Mouse (Mus musculus): Measurements from ENCODE around the gene Sfmbt2. TPM values are rescaled to one million over a fixed set of nuclear protein-coding genes. Genes with fewer than 3 reads are reported as not detected.

Gene Sfmbt2
- total RNA-seq, 2 experiments from 2014 or later = 0.31 to 0.40 TPM

- intact Hi-C loops (cut with DNase I; ENCODE audit: low total_unique reads) = no loop called here
- no peak for DNase-seq
These were observed 146.2 kb downstream of the Sfmbt2 start for GRCm38 (mm10) chr2:10516516-10516915.

DNA sequence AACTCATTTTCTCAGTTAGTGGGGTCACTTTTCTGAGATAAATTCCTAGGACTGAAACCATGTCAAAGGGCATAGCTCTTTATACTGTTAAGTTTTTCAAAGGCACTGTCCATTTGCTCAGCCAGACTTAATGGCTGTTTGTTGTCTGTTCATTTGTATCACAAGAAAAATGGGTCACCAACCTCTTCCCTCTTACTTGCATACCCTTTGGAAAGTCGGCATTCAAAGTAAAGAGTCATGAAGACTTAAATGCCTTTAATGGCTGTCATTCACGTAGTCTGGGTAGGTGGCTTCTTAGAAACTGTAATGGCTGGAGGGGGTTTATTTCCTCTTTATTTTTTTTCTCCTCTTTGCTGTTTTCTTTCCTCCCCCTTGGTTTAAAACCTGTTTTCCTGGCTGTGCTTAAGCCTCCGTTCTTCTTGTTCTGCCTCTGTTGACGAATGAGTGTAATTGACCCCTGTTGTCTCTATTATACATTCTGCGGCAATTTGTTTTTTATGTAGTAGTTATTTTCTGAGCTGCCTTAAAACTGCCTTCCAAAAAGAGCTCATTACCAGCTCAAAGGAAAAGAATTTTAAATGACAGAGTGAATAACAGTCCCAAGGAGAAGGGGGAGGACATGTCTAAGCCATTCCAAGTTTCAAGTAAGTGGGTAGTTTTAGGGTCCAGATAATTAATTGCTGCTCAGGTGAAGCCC lies 151.6 kb downstream of the Sfmbt2 start:
- intact Hi-C loops (cut with DNase I; ENCODE audit: low total_unique reads) = no loop called here
- no peak for DNase-seq

GRCm38 (mm10) chr2:10525622-10526021 lies 155.3 kb downstream of the Sfmbt2 start:
- intact Hi-C loops (cut with DNase I; ENCODE audit: low total_unique reads) = no loop called here
- no peak for DNase-seq

- DNase-seq = no peak
- intact Hi-C loops (cut with DNase I; ENCODE audit: low total_unique reads) = no loop called here
These were observed 171.5 kb downstream of the Sfmbt2 start for GRCm38 (mm10) chr2:10541762-10542161.

DNA sequence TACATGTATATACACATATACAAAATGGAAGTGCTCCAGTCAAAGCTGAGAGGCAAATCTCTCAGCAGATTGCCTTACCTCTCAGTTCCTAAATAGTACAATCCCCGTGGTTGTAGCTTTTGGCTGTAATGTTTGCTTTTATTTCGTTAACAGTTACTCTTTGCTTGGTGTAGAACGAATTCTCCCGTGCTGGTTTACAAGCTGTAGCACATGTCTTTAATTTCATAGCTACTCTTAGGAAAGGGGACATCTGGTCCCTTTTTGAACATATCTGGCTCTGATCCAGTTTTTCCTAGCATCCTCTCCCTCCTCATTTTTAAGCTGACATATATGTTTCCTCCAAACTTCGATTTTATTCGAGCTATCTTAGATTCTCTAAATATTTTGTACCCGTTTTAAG lies 172.1 kb downstream of the Sfmbt2 start:
- intact Hi-C loops (cut with DNase I; ENCODE audit: low total_unique reads) = no loop called here
- no peak for DNase-seq

- no peak for DNase-seq
- intact Hi-C loops (cut with DNase I; ENCODE audit: low total_unique reads) = no loop called here
These were observed 188.5 kb downstream of the Sfmbt2 start for GRCm38 (mm10) chr2:10558816-10559215.

DNA sequence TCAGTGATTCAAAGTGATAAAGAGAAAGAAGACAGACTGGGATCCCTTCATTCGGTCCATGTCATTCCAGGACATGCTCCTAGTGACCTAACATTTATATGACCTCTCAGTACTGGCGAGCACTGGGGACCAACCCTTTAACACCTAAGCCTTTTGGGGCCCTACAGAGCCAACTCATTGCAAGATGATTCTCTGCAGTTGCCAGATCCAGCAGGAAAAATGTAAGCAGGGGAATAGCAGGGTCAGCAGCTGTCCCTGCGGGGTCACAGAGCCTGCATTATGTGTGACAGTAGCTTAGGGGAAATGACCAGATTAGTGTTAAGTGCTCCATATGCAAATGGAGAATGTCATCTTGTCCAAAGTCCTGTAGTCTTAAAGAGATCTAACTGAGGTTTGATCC lies 195.2 kb downstream of the Sfmbt2 start:
- no peak for DNase-seq
- intact Hi-C loops (cut with DNase I; ENCODE audit: low total_unique reads) = no loop called here

DNA sequence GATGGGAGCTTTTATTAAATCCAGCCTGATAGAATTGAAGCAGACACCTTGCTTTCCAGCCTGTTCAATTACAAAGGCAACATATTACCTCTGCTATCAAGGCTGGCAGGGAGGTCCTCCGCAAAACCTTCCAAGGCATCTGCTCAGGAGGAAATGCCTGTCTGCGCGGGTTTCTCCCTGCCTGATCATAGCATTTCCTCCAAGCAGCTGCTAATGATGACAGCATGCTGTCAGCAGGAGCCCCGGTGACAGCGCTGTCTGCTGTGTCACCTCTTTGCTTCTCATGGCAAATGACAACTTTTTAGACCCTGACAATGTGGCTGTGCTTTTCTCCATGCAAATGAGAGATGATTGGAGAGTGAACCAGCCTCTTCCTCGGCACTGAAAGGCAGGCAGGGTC lies 199.1 kb downstream of the Sfmbt2 start:
- no peak for DNase-seq
- intact Hi-C loops (cut with DNase I; ENCODE audit: low total_unique reads) = no loop called here

GRCm38 (mm10) chr2:10572311-10572710 lies 202.0 kb downstream of the Sfmbt2 start:
- DNase-seq = no peak
- intact Hi-C loops (cut with DNase I; ENCODE audit: low total_unique reads) = no loop called here

DNA sequence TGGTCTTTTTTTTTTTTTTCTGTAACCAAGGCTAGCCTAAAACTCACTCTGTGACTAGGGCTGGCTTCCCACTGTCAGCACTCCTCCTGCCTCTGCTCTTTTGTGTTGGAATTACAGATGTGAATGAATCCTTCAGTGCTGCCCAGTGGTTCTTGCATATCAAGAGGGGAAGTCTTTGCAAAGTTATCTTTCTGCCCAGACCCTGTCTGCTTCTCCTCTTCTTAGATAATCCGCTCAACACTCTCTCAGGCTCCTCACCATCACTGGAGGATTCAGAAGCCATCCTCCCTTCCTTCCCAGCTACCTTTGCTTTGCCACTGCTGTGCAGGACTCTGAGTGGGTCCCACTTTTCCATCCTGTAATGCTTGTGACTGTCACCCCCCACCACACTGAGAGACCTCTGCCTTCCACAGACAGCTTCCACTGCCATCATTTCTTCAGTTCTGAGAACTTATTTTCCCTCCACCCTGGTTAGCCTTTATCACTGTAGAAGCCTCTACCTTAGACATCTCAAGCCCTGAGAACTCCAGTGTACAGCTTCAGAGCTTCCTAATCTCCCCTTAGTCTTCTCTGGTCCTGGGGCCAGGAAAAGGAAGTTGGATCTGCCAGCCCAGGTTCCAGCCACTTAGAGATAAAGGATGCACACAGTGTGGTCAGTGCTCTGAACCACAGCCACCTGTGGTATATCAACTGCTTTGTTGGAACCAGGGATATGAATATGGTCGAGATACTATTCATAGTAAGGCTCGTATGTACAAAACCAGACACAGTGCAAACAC lies 205.8 kb downstream of the Sfmbt2 start:
- intact Hi-C loops (cut with DNase I; ENCODE audit: low total_unique reads) = no loop called here

DNA sequence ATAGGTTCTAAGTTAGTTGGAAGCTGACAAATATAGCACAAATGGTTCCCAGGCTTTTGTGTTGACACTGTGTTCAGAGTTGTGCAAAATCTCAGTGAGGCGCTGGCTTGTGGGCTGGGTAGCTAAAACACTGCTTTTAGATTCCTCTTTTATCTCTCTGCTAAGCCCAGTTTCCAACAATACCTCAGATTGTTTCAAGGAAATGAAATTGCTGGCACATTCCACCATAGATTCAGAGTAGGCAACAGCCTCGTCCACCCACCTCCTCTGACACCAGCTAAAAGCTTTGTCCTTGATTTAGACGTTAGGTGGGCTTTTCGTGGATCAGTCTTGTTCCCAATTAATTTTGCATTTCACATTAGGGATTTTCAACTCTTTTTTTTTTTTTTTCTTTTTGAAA lies 212.4 kb downstream of the Sfmbt2 start:
- DNase-seq = no peak
- intact Hi-C loops (cut with DNase I; ENCODE audit: low total_unique reads) = no loop called here

More for the DNA sequence above, 205.8 kb downstream of the Sfmbt2 start:
- no peak for DNase-seq

DNA sequence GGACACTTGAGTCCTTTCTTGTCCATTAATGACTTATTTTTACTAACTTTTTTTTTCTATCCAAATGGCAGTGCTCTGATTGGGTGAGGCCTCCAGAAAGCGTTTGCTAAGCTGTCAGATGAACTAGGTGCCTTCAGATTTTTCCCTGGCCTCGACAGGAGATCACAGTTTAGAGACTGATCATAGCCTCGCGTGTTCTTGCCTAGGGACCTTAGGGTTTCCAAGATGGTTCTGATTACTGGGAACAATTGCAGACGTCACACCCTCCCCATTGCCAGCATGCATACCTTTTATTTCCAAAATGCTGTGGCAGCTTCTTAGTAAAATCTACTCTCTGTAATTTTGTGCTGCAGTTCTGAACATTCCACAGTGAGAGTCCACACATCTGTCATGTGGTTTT lies 212.8 kb downstream of the Sfmbt2 start:
- DNase-seq = no peak
- intact Hi-C loops (cut with DNase I; ENCODE audit: low total_unique reads) = no loop called here

DNA sequence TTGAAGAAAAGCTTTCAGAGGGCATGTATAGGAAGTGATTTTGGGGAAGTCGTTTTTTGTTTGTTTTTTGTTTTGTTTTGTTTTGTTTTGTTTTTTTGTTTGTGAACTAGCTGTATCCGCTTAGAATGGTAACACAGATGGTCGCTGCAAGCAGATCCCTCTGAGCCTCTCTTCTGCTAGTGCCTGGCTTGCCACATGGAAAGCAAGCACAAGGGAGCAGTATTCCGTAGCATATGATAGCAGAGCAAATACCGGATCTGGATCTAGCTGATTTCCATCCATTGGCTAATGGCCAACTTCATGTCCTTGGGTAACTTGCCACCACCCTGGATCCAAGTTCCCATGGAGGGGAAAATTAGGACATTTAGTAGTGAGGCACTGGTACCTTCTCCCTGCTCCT lies 221.0 kb downstream of the Sfmbt2 start:
- intact Hi-C loops (cut with DNase I; ENCODE audit: low total_unique reads) = no loop called here
- no peak for DNase-seq

DNA sequence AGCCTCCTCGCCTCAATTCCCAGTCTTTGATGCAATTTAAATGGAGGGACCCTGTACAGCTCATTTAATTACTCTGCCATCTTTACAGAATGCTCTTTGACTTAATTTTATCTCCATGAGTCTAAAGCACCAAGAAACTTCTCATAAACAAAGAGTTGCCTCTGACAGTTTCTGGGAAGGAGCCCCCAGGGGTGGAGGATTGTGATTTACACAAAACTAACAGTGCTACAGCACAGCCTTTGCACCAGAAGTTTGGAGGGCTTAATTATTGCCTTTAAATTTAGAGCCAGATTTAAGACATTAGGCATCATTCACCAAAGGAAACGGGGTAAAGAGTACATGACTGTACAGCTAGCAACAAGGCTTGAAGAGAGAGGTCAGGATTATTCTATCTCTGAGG lies 245.2 kb downstream of the Sfmbt2 start:
- DNase-seq = no peak
- intact Hi-C loops (cut with DNase I; ENCODE audit: low total_unique reads) = no loop called here

Small RNAs within 50 kb of the gene (microRNA-seq; reads per million reads assigned to microRNA genes)
- gene Gm22051 (0 reads per million in 2 experiments), gene Gm22072 (0 reads per million in 2 experiments), gene Gm22091 (0 reads per million in 2 experiments), gene Gm22166 (0 reads per million in 2 experiments), gene Gm22239 (0 reads per million in 2 experiments), gene Gm22626 (0 reads per million in 2 experiments), gene Gm22635 (0 reads per million in 2 experiments), gene Gm22677 (0 reads per million in 2 experiments), gene Gm22678 (0 reads per million in 2 experiments), gene Gm22775 (0 reads per million in 2 experiments), gene Gm22925 (0 reads per million in 2 experiments), gene Gm23108 (0 reads per million in 2 experiments), gene Gm23288 (0 reads per million in 2 experiments), gene Gm23542 (0 reads per million in 2 experiments), gene Gm23569 (0 reads per million in 2 experiments), gene Gm23571 (0 reads per million in 2 experiments), gene Gm23578 (0 reads per million in 2 experiments), gene Gm23651 (0 reads per million in 2 experiments), gene Gm23988 (0 reads per million in 2 experiments), gene Gm24028 (0 reads per million in 2 experiments), gene Gm24167 (0 reads per million in 2 experiments), gene Gm24315 (0 reads per million in 2 experiments), gene Gm24342 (0 reads per million in 2 experiments), gene Gm24488 (0 reads per million in 2 experiments), gene Gm24640 (0 reads per million in 2 experiments), gene Gm24673 (0 reads per million in 2 experiments), gene Gm24761 (0 reads per million in 2 experiments), gene Gm24806 (0 reads per million in 2 experiments), gene Gm25022 (0 reads per million in 2 experiments), gene Gm25158 (0 reads per million in 2 experiments), gene Gm25263 (0 reads per million in 2 experiments), gene Gm25285 (0 reads per million in 2 experiments), gene Gm25316 (0 reads per million in 2 experiments), gene Gm25451 (0 reads per million in 2 experiments), gene Gm25673 (0 reads per million in 2 experiments), gene Gm25680 (0 reads per million in 2 experiments), gene Gm25701 (0 reads per million in 2 experiments), gene Gm25753 (0 reads per million in 2 experiments), gene Gm25943 (0 reads per million in 2 experiments), gene Gm26060 (0 reads per million in 2 experiments), gene Gm26073 (0 reads per million in 2 experiments), gene Gm26092 (0 reads per million in 2 experiments), gene Gm26156 (0 reads per million in 2 experiments), gene Gm26229 (0 reads per million in 2 experiments), gene Gm26398 (0 reads per million in 2 experiments), gene Gm26426 (0 reads per million in 2 experiments), gene Gm26431 (0 reads per million in 2 experiments), gene Gm26491 (0 reads per million in 2 experiments), gene Mir297a-2 (0 reads per million in 2 experiments), gene Mir297a-3 (0 reads per million in 2 experiments), gene Mir297a-4 (0 reads per million in 2 experiments), gene Mir297b (0 reads per million in 2 experiments), gene Mir297c (0 reads per million in 2 experiments), gene Mir466 (0 reads per million in 2 experiments), gene Mir466b-1 (0 reads per million in 2 experiments), gene Mir466b-2 (0 reads per million in 2 experiments), gene Mir466b-3 (0 reads per million in 2 experiments), gene Mir466b-4 (0 reads per million in 2 experiments), gene Mir466b-5 (0 reads per million in 2 experiments), gene Mir466b-6 (0 reads per million in 2 experiments), gene Mir466b-7 (0 reads per million in 2 experiments), gene Mir466b-8 (0 reads per million in 2 experiments), gene Mir466c-1 (0 reads per million in 2 experiments), gene Mir466c-2 (0 reads per million in 2 experiments), gene Mir466d (0 reads per million in 2 experiments), gene Mir466e (0 reads per million in 2 experiments), gene Mir466f-1 (0 reads per million in 2 experiments), gene Mir466f-2 (0 reads per million in 2 experiments), gene Mir466f-3 (0 reads per million in 2 experiments), gene Mir466g (0 reads per million in 2 experiments), gene Mir466h (0 reads per million in 2 experiments), gene Mir466l (0 reads per million in 2 experiments), gene Mir466m (0 reads per million in 2 experiments), gene Mir466n (0 to 0.96 reads per million in 2 experiments), gene Mir466o (0 reads per million in 2 experiments), gene Mir466p (0 reads per million in 2 experiments), gene Mir467a-1 (0 reads per million in 2 experiments), gene Mir467a-10 (0 reads per million in 2 experiments), gene Mir467a-2 (0 reads per million in 2 experiments), gene Mir467a-3 (0 reads per million in 2 experiments), gene Mir467a-4 (0 reads per million in 2 experiments), gene Mir467a-5 (0 reads per million in 2 experiments), gene Mir467a-6 (0 reads per million in 2 experiments), gene Mir467a-7 (0 reads per million in 2 experiments), gene Mir467a-8 (0 reads per million in 2 experiments), gene Mir467a-9 (0 reads per million in 2 experiments), gene Mir467b (0 reads per million in 2 experiments), gene Mir467c (36.1 to 57.1 reads per million in 2 experiments), gene Mir467d (235 to 388 reads per million in 2 experiments), gene Mir467e (229 to 292 reads per million in 2 experiments), gene Mir669a-1 (0 reads per million in 2 experiments), gene Mir669a-10 (0 reads per million in 2 experiments), gene Mir669a-11 (0 reads per million in 2 experiments), gene Mir669a-12 (0 reads per million in 2 experiments), gene Mir669a-2 (0 reads per million in 2 experiments), gene Mir669a-3 (0 reads per million in 2 experiments), gene Mir669a-4 (0 reads per million in 2 experiments), gene Mir669a-5 (0 reads per million in 2 experiments), gene Mir669a-6 (0 reads per million in 2 experiments), gene Mir669a-7 (0 reads per million in 2 experiments), gene Mir669a-8 (0 reads per million in 2 experiments), gene Mir669a-9 (0 reads per million in 2 experiments), gene Mir669b (0 reads per million in 2 experiments), gene Mir669c (57.4 to 66.2 reads per million in 2 experiments), gene Mir669d (0 reads per million in 2 experiments), gene Mir669d-2 (0 reads per million in 2 experiments), gene Mir669e (3.8 to 13.5 reads per million in 2 experiments), gene Mir669f (0 reads per million in 2 experiments), gene Mir669g (0 reads per million in 2 experiments), gene Mir669h (0 to 1.5 reads per million in 2 experiments), gene Mir669i (0 reads per million in 2 experiments), gene Mir669j (0 reads per million in 2 experiments), gene Mir669k (0 reads per million in 2 experiments), gene Mir669l (29.0 to 42.6 reads per million in 2 experiments), gene Mir669m-1 (0 reads per million in 2 experiments), gene Mir669m-2 (0 reads per million in 2 experiments), gene Mir669o (85.1 to 89.2 reads per million in 2 experiments), gene Mir669p-1 (0 reads per million in 2 experiments), gene Mir669p-2 (0 reads per million in 2 experiments)

Other genes starting within 250 kb of the Sfmbt2 start
- under 1 TPM; 0.40 to 0.74 TPM for gene Itih2, start 239.1 kb upstream of the Sfmbt2 start, total RNA-seq (2021)
- 10 to 100 TPM; 40.5 to 50.8 TPM for gene Itih5, start 216.9 kb upstream of the Sfmbt2 start, total RNA-seq (2021)

Measured in gastrocnemius, postnatal 14 days (tissue).